Mouse (Mus musculus) adrenal gland, postnatal 10 days (tissue): ENCODE results near the gene Fam136a. TPM values are rescaled to one million over a fixed set of nuclear protein-coding genes. Genes with fewer than 3 reads are reported as not detected.
"Not testable (repeated sequence)": the region's sequence is repeated elsewhere in the genome, so short reads cannot be mapped to it uniquely, and the experiment has no call there.

Experiments
- DNase-seq: peaks from one replicate; pipeline ENCODE4 v3.0.0; 2021; ENCODE audit warnings: mixed read lengths
- long read RNA-seq, 2 experiments: library from polyadenylated mRNA; stranded (forward); transcript quantifications; one replicate each; pipeline ENCODE4 v2.0.0; 2021
- total RNA-seq, 2 experiments: library from RNA; stranded (reverse); gene quantifications; 2 replicates each; pipeline ENCODE4 v1.2.3; 2021

Fam136a gene
- 10 to 100 TPM; 75.1 to 80.4 TPM for total RNA-seq
- long read RNA-seq, experiment 1, transcript Fam136a-201 (3 exons, 1,643 nt): major isoform, 245 of 265 reads
- long read RNA-seq, experiment 1, partial matches to known transcripts: 6 of 265 reads
- long read RNA-seq, experiment 1, other reads (novel, unspliced or antisense): 11 of 265 reads
- long read RNA-seq, experiment 2, transcript Fam136a-201 (3 exons, 1,643 nt): major isoform, 108 of 139 reads
- long read RNA-seq, experiment 2, partial matches to known transcripts: 1 of 139 reads
- long read RNA-seq, experiment 2, other reads (novel, unspliced or antisense): 30 of 139 reads

DNA sequence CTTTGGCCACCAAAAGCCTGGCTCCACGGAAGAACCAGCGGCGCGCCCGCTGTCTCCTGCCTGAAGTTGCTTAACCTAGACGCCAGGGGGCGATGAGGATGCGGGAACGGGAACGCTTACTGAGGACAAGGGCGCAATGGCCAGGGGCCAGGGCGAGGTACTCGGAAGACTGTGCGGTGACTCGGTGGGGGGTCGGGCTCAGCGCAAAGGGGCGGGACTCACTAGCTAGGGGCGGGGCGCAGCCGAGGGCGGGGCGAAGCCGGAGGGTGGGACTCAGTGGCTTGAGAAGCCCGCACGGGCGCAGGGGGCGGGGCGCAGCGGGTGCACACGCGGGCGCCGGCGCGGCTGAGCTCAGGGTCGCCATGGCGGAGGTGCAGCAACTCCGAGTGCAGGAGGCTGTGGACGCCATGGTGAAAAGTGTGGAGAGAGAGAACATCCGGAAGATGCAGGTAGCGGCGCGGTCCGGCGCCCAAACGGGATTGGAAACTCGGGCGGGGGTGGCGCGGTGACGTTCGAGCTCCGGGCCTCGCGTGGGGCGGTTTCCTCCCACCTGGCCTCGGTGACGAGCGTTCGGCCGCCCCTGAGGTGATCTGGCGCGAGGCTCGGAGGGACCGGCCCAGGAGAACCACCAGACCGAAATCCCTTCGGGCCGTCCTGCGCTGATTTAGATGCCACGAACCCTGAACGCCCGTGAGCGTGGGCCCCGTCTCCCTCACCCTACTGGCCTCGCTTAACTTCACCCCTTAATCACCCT lies at the start of gene Fam136a:
Gene Fam136a, plus strand, starts transcription at position 276 of the 754 bp plus-strand sequence.
- DNase-seq: peak; percentile 98

DNA sequence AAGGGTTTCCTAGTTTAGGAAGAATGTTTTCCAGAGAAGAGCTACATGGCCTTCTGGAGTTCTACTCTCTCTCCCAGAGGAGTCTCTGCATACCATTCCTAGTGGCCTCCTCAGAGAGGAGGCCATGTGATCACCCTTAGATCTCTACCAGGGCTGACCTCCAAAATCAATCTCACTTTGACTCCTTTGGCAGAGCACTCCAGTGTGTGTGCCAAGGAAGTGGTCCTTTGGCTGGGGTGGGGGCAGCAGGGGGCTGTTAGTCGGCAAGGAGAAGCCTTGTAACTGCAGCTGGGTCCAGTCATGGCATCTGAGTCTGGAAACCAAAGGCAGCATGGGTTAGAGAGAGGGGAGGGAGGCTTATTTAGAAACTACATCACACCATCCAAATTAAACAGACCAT lies 48.4 kb upstream of the Fam136a start:
- peak; percentile 31 for DNase-seq

DNA sequence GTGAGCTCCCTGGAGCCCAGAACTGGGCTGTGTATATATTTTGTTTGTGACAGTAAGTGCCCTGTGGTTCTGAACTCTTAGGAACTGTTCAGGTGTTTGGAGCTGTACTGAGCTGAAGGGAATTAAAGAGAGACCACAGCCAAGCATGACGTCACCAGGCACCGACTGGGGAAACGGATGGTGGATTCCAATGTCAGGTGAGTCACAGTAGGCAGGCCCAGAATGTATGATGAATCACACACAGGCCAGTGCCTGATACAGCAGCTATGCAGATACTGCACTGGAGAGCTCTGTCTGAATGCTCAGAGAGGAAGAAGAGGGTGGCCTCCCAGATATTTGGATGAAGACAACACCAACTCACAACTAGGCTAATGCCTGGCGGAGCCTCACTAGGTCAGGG lies 46.6 kb upstream of the Fam136a start:
- DNase-seq: peak; percentile 73

DNA sequence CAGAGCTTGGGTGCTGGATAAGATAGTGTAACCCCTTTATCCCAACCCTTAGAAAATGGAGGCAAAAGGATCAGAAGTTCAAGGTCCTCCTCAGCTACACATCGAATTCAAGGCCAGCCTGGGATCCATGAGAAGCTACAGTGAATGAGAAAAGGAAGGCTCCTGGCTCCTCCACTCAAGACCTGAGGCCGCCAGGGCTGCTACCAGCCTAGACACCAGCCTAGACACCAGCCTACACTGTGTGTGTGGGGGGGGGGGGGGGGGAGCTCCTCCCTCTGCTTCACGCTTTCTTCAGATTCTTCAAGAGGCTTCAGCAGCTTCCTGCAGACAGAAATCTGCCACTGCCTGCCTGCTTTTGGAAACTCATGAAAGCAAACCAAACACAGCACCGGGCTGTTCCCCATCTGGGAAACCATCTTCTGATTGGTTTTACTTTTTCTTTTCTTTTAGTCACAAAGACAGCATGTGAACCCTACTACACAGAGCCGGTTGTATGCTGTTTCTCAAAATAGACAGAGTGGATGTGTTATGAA lies 43.3 kb upstream of the Fam136a start:
- no peak for DNase-seq

DNA sequence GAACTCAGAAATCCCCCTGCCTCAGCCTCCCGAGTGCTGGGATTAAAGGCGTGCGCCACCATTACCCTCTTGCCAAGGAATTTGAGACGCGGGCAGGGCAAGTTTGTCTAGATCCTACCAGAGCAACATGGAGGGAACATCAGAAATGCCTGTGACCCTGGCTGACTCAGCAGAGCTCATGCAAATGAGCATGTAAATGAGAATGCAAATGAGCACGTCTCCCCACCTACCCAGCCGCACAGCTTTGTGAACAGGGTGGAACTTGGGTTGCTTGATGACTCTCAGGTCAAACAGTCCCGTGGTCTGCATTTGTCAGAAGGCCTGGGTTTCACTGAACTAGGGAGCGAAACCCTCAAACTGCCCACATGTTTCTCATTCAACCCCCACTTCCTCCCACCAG lies 42.5 kb upstream of the Fam136a start:
- DNase-seq: no peak

- DNase-seq: no peak
Measured at GRCm38 (mm10) chr6:86324400-86324799, 41.0 kb upstream of the Fam136a start.

DNA sequence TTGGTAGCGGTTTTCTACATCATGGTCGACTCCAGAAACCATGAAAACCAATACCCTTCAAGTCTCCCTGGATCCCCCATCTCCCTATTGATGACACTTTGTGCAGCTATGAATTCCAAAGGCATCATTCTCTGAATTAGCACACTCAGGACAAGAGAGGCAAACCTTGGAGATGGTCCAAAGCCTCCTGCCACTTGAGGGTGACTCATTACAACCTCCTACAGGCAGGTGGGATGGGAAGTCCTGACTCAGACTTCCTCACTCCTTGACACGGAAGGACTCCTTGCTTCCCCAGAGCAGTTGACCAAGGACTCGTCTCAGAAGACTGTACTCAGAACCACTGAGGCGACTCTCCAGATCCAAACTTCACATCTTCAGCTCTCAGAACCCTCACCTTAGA lies 39.8 kb upstream of the Fam136a start:
- DNase-seq: no peak

DNA sequence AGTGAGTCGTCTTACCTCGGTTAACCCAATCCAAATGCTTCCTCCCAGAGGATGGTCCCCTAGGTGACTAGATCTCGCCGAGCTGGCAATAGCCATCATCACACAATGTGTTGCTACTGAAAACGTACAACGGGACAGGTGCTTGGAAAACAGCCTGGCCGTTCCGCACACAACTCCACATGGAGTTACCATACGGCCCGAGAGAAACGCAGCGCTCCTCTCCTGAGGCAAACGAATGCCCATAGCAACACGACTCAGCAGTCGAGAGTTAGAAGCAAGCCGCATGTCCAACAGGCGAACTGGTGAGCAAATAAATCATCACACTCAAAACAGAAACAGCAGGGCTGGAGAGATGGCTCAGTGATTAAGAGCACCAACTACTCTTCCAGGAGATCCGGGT lies 38.6 kb upstream of the Fam136a start:
- DNase-seq: no peak

- no peak for DNase-seq
Measured at GRCm38 (mm10) chr6:86328369-86328768, 37.1 kb upstream of the Fam136a start.

- DNase-seq: no peak
Measured at GRCm38 (mm10) chr6:86329943-86330342, 35.5 kb upstream of the Fam136a start.

- no peak for DNase-seq
Measured at GRCm38 (mm10) chr6:86335121-86335849, 30.2 kb upstream of the Fam136a start.

- no peak for DNase-seq
Measured at GRCm38 (mm10) chr6:86335860-86336259, 29.6 kb upstream of the Fam136a start.

GRCm38 (mm10) chr6:86336340-86336739 lies 29.1 kb upstream of the Fam136a start:
- DNase-seq: not testable (repeated sequence)

DNA sequence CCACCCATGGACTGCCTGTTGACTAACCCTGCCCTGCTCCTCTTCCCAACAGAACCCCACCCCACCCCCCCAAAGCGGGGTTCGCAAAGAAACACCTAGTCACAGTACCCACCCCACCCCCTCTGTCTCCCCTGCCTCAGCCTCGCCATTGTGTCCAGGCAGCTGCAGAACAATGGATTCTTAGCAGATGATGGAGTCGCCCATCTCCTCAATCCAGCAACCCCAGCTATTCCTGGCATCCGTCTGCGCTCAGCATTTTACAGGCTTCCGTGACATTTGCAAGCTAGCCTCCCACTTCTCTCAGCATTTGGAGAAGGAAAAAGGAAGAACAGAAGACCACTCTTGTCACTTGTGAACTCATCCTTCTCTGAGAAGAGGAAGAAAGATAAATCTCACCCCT lies 21.8 kb upstream of the Fam136a start:
- DNase-seq: no peak

GRCm38 (mm10) chr6:86346063-86346462 lies 19.4 kb upstream of the Fam136a start:
- DNase-seq: no peak

GRCm38 (mm10) chr6:86349257-86349656 lies 16.2 kb upstream of the Fam136a start:
- DNase-seq: peak; percentile 37

DNA sequence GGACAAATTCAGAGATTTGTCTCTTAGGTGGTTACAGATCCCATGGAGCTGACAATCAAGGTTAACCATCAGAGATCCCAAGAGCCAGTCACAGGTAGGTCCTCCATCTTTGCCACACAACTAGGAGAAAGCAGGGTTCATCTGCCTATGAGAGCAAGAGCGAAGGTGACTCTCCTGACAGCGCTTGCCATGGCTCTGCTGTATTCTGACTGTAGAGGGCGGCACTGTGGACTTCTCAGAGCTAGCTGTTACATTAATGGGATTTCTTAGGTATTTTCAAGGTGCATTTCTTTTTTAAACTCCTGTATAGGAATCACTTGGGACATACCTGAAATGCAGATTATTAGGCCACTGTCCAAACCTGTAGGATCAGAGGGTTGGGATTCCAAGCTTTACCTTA lies 10.5 kb upstream of the Fam136a start:
- no peak for DNase-seq

DNA sequence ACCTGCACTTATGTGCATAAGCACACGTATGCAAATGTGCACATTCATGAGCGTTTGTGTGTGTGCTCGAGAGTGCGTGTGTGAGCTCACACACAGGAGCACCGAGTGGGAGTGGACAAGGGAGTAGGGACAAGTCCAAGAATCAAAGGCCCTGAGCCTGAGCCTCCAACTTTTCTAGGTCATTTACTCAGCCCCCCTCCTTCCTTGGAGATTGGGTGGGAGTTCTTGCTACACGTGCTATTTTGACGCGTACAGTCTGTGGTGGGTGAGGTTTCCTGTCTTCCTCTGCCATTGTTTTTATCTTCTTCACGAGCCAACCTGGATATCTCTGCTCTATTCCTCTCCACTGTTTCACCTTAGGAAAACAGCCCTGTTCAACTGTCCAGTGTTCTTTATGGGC lies 8.5 kb upstream of the Fam136a start:
- no peak for DNase-seq

GRCm38 (mm10) chr6:86360691-86361090 lies 4.8 kb upstream of the Fam136a start:
- peak; percentile 53 for DNase-seq

DNA sequence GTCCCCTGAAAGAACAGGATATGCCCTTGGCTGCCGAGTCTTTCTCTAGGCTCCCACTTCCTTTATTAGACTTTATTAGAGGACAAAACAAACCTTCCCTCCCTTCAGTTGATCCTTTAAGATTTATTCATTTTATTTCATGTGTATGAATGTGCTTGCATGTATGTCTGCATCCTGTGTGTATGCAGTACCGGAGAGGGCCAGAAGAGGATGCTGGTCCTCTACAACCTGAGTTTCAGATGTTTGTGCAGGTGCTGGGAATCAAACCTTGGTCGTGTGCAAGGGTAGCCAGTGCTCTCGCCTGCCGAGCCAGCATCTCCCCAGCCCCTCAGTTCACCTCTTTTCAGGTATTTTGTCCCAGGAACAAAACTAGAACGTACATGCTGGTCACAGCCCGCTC lies 4.1 kb upstream of the Fam136a start:
- DNase-seq: no peak

GRCm38 (mm10) chr6:86364442-86365141 lies 854 bp upstream of the Fam136a start:
- peak; percentile 84 for DNase-seq
